Mouse (Mus musculus) urinary bladder, postnatal 0 days (tissue): ENCODE results near the gene Ceacam10. TPM values are rescaled to one million over a fixed set of nuclear protein-coding genes. Genes with fewer than 3 reads are reported as not detected.

Experiments used
- polyA plus RNA-seq: library from polyadenylated mRNA; unstranded; fragments of >200 nt; fragmentation: Nextera tagmentation; extraction: Ambion mirVana; gene quantifications from 2 replicates; pipeline ENCODE4 v1.2.1, GENCODE M21; 2015

Gene Ceacam10
- 0.45 TPM in 1 of 2 replicates, not detected in the other for polyA plus RNA-seq

GRCm38 (mm10) chr7:24776918-24777317, at the start of gene Ceacam10:
Gene Ceacam10 (plus strand): TSS chr7:24777206.

GRCm38 (mm10) chr7:24760211-24760610, 16.8 kb upstream of the Ceacam10 start, which contains the start of gene Cd177:
Gene Cd177 (minus strand): TSS chr7:24760311.

Other genes starting within 250 kb of the Ceacam10 start
- 3.1 and 3.2 TPM in 2 replicates for gene Irgq, start 246.5 kb upstream of the Ceacam10 start, polyA plus RNA-seq
- gene Pinlyp, start 231.1 kb upstream of the Ceacam10 start, polyA plus RNA-seq: 0.19 TPM in 1 of 2 replicates, not detected in the other
- gene Xrcc1, start 230.9 kb upstream of the Ceacam10 start, polyA plus RNA-seq: 33.5 and 36.6 TPM in 2 replicates
- 82.4 and 97.2 TPM in 2 replicates for gene Ethe1, start 189.7 kb upstream of the Ceacam10 start, polyA plus RNA-seq
- 3.2 and 3.6 TPM in 2 replicates for gene Zfp575, start 189.6 kb upstream of the Ceacam10 start, polyA plus RNA-seq
- gene Phldb3, start 166.4 kb upstream of the Ceacam10 start, polyA plus RNA-seq: 0.47 and 0.49 TPM in 2 replicates
- 8.4 and 12.9 TPM in 2 replicates for gene Lypd3, start 140.7 kb upstream of the Ceacam10 start, polyA plus RNA-seq
- gene Tex101, start 100.5 kb upstream of the Ceacam10 start, polyA plus RNA-seq: not detected in 2 replicates
- not detected in 2 replicates for gene BC049730, start 68.0 kb upstream of the Ceacam10 start, polyA plus RNA-seq
- not detected in 2 replicates for gene Gm4763, start 50.3 kb upstream of the Ceacam10 start, polyA plus RNA-seq
- gene Cd177, start 16.9 kb upstream of the Ceacam10 start, polyA plus RNA-seq: 0.82 TPM in 1 of 2 replicates, not detected in the other
- gene Gm9844, start 85.0 kb downstream of the Ceacam10 start, polyA plus RNA-seq: 10.0 and 14.4 TPM in 2 replicates
- gene Lypd4, start 92.7 kb downstream of the Ceacam10 start, polyA plus RNA-seq: not detected in 2 replicates
- gene Dmrtc2, start 92.9 kb downstream of the Ceacam10 start, polyA plus RNA-seq: not detected in 2 replicates
- gene Rps19, start 107.2 kb downstream of the Ceacam10 start, polyA plus RNA-seq: 1,704 and 2,076 TPM in 2 replicates
- gene Cd79a, start 120.2 kb downstream of the Ceacam10 start, polyA plus RNA-seq: 0.23 and 0.60 TPM in 2 replicates
- gene Arhgef1, start 125.7 kb downstream of the Ceacam10 start, polyA plus RNA-seq: 58.8 and 65.4 TPM in 2 replicates
- gene Gm4881, start 167.3 kb downstream of the Ceacam10 start, polyA plus RNA-seq: not detected in 2 replicates
- gene Rabac1, start 195.5 kb downstream of the Ceacam10 start, polyA plus RNA-seq: 315 and 376 TPM in 2 replicates
- 1.2 and 4.7 TPM in 2 replicates for gene Atp1a3, start 228.8 kb downstream of the Ceacam10 start, polyA plus RNA-seq